Mouse (Mus musculus) forebrain, embryonic 13.5 days (tissue): ENCODE results near the gene Zmiz1. TPM values are rescaled to one million over a fixed set of nuclear protein-coding genes. Genes with fewer than 3 reads are reported as not detected.

Source experiments
- ATAC-seq: fragments of 200-750 bp; cut with Nextera tagmentation; 2 replicates; pipeline ENCODE4 v1.8.0; 2017
- H3K27ac ChIP-seq: fragments of 300-500 bp; sonication (generic); 2 replicates; pipeline ENCODE4 v1.5.1; 2015; ENCODE audit warnings: inconsistent platforms, mild to moderate bottlenecking, moderate library complexity
- H3K27me3 ChIP-seq: fragments of 300-500 bp; sonication (generic); 2 replicates; pipeline ENCODE4 v1.6.1; 2015; ENCODE audit warnings: mild to moderate bottlenecking, inconsistent platforms
- H3K36me3 ChIP-seq: fragments of 300-500 bp; sonication (generic); 2 replicates; pipeline ENCODE4 v1.6.1; 2015; ENCODE audit warnings: mild to moderate bottlenecking, inconsistent platforms; ENCODE audit not compliant: poor library complexity, severe bottlenecking
- H3K4me1 ChIP-seq: fragments of 300-500 bp; sonication (generic); 2 replicates; pipeline ENCODE4 v1.6.1; 2015; ENCODE audit warnings: inconsistent platforms
- H3K4me2 ChIP-seq: fragments of 300-500 bp; sonication (generic); 2 replicates; pipeline ENCODE4 v1.6.1; 2015; ENCODE audit warnings: inconsistent platforms, mild to moderate bottlenecking, moderate library complexity
- H3K4me3 ChIP-seq: fragments of 300-500 bp; sonication (generic); 2 replicates; pipeline ENCODE4 v1.5.1; 2015; ENCODE audit warnings: mild to moderate bottlenecking, inconsistent platforms
- H3K9ac ChIP-seq: fragments of 300-500 bp; sonication (generic); 2 replicates; pipeline ENCODE4 v1.6.1; 2015; ENCODE audit warnings: mild to moderate bottlenecking, inconsistent platforms
- H3K9me3 ChIP-seq: fragments of 300-500 bp; sonication (generic); replicated peaks from 2 replicates; pipeline ENCODE4 v1.6.1; 2016; ENCODE audit warnings: inconsistent platforms
- WGBS: fragments of 180-500 bp; shearing (Covaris S2); methylation state at CpG from one replicate; pipeline ENCODE4 v1.1.7; 2015; 5-methylcytosine and 5-hydroxymethylcytosine counted together
- polyA plus RNA-seq: library from polyadenylated mRNA; unstranded; fragments of >200 nt; fragmentation: Nextera tagmentation; extraction: Ambion mirVana; gene quantifications from 2 replicates; pipeline ENCODE4 v1.2.1, GENCODE M21; 2015

Gene Zmiz1
- polyA plus RNA-seq, 1 experiment from 2014 or later, result 57.2 TPM

DNA sequence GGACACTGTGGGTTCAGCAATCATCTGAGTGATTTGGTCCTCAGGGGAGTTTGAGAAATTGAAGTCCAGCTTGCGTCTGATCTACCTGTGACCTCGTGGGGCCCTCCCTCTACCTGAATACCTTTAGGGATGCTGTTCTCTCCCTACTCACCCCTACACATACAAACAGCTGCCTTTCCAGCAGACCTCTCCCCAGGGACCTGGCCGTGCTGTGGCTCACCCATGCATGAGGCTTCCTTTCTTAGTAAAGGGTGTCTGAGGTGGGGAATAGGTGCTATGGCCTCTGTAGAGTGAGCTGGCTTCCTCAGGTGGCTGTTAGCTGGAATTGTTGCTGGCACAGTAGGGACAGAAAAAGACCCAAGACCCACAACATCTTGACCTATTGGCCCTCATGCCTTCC, 40.5 kb downstream of the Zmiz1 start:
- no peaks in the 10 kb centered on the region for H3K9me3 ChIP-seq

DNA sequence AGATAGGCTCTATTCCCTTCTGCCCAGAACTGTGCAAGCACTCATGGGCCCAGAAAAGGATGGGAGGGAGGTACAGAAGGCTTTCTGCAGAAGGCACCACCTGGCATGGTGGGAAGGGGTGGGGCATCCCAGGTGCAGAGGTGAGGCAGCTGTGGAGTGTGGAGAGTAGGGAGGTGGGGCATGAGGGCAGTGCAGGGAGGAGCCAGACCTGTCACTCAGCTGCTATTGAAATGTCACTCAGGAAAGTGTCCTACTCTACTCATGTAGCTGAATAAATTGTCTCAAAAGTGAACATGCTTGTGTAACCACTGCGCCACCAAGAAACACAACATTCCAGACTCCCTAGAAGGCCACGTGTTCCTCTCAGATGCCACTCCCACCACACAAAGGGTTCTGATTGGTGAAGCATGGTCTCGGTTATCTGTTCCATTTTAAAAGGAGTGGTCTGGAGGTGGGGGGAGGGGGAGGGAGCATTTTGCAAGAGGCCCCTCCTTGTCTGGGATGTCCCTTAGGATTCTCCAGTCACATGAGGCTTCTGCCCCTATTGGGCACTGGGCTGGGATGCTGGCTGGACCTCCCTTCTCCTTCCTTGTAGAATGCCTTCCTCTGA, 41.6 kb downstream of the Zmiz1 start:
- Histone ChIP-seq H3K4me1 (peaks cover 68% of the 10 kb centered on the region), H3K27ac (no peak overlapping the region)
- ATAC-seq, result no peak

More for the DNA sequence above, 40.5 kb downstream of the Zmiz1 start:
- H3K4me3 ChIP-seq, result no peak overlapping the region
- H3K9ac ChIP-seq, result no peak overlapping the region
- H3K27me3 ChIP-seq, result no peaks in the 10 kb centered on the region
- WGBS, result 81% methylated on average over 3 of the region's 3 CpGs
- peaks cover 23% of the 10 kb centered on the region for H3K36me3 ChIP-seq
- H3K4me2 ChIP-seq, result no peak overlapping the region
- H3K27ac ChIP-seq, result 0 out of 2 replicates have a peak overlapping the region, but pooled peaks have one; percentile 8
- ATAC-seq, result no peak
- peaks cover 71% of the 10 kb centered on the region for H3K4me1 ChIP-seq

DNA sequence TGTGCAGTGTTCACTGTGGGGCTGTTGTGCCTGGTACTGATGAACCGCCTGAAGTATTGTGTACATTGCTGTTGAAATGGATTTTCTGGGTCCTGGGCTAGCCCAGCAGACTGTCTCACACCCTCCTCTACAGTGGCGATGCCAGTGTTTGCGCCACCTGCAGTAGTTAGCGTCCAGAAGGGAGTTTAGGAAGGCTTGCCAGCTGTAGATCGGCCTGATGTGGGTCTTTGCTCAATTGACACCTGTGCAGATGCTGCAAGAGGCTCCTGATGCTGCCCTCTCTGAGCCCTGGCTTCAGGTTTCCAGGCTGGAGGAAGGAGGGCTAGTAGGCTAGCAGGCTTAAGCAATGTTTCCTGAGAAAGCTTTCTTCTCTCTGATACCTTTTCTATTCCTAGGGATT, 42.5 kb downstream of the Zmiz1 start:
- Histone ChIP-seq H3K9ac (no peak overlapping the region), H3K27me3 (no peaks in the 10 kb centered on the region), H3K4me1 (peaks cover 60% of the 10 kb centered on the region), H3K9me3 (no peaks in the 10 kb centered on the region), H3K36me3 (peaks cover 43% of the 10 kb centered on the region), H3K4me3 (no peak overlapping the region), H3K4me2 (no peak overlapping the region), H3K27ac (peak overlapping the region; percentile 42; the same call in 1 of the 2 replicates)
- ATAC-seq, result no peak
- WGBS, result 80% methylated on average over 5 of the region's 5 CpGs

More for the DNA sequence above, 41.6 kb downstream of the Zmiz1 start:
- no peaks in the 10 kb centered on the region for H3K27me3 ChIP-seq
- no peak overlapping the region for H3K9ac ChIP-seq
- H3K4me2 ChIP-seq, result no peak overlapping the region
- peaks cover 34% of the 10 kb centered on the region for H3K36me3 ChIP-seq
- H3K9me3 ChIP-seq, result no peaks in the 10 kb centered on the region
- no peak overlapping the region for H3K4me3 ChIP-seq
- WGBS, result 66% methylated on average over 3 of the region's 3 CpGs

DNA sequence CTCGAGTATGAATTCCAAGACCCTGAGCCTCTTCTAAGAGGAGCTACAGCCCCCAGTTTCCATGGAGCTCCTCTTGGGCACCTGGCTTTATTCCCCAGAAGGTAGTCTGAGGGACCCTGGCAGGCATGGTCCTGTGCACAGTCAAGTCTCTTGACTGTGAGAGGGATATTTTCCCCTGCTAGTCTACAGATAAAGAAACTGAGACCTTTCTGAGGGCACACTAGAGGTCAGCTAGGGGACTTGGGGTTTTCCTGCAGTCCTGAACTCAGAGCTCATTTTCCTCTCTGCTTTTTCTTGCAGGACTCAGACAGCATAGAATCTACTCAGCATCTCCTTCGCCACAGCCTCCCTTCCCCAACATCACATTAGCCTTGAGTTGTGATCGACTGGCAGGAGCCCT, 43.4 kb downstream of the Zmiz1 start:
- ATAC-seq, result no peak
- WGBS, result 87% methylated on average over 3 of the region's 3 CpGs
- H3K9me3 ChIP-seq, result no peaks in the 10 kb centered on the region
- H3K9ac ChIP-seq, result no peak overlapping the region
- peaks cover 51% of the 10 kb centered on the region for H3K4me1 ChIP-seq
- H3K36me3 ChIP-seq, result peaks cover 52% of the 10 kb centered on the region
- no peak overlapping the region for H3K27ac ChIP-seq
- H3K4me3 ChIP-seq, result no peak overlapping the region
- no peak overlapping the region for H3K4me2 ChIP-seq
- H3K27me3 ChIP-seq, result no peaks in the 10 kb centered on the region

DNA sequence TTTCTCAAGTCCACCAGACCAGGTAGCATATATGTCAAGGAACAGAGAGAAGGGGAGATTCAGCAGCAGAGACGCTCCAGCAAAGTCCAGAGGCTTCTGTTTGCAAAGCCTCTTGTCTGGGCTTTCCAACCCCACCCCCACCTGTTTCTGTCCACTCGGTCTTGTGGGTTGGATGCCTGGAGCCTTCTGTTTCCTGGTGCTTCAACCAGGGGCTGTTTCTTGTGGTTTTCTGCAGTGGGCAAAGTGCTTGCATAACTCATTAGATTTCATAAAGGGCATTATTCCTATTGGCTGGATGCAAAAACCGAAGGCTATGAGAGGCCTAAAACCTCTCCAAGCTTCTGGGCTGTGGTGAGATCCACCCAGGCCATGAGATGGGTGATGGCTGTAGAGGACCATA, 45.3 kb downstream of the Zmiz1 start:
- H3K4me2 ChIP-seq, result no peak overlapping the region
- no peaks in the 10 kb centered on the region for H3K27me3 ChIP-seq
- peaks cover 34% of the 10 kb centered on the region for H3K4me1 ChIP-seq
- no peak overlapping the region for H3K4me3 ChIP-seq
- H3K9me3 ChIP-seq, result no peaks in the 10 kb centered on the region
- no peak overlapping the region for H3K9ac ChIP-seq
- peaks cover 71% of the 10 kb centered on the region for H3K36me3 ChIP-seq
- ATAC-seq, result no peak
- WGBS, result 93% methylated on average over 3 of the region's 3 CpGs
- H3K27ac ChIP-seq, result no peak overlapping the region

DNA sequence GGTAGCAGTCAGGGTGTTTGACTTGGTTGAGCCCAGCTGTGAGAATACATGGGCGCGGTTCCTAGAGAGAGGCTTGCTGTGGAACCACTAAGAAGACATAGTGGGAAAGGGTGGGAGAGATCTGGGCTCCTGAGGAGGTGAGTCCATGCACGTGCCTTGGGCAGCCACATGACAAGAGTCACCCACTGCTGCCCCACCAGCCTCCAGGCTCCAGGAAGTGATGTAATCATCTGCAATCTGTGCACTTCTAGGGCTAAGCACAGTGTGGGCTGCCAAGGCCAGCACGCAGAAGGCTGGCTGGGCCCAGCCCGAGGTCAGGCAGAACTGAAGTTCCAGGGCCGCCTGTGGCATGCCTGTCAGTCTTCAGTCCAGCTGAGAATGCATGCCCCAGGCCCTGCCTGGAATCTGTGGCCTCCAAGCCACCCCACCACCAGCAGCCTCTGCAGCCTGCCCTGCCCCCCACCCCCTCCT, 46.3 kb downstream of the Zmiz1 start:
- H3K36me3 ChIP-seq, result peaks cover 80% of the 10 kb centered on the region
- no peak overlapping the region; the same call in 1 of the 2 replicates for H3K27ac ChIP-seq
- no peak for ATAC-seq
- 85% methylated on average over 6 of the region's 6 CpGs for WGBS
- H3K4me1 ChIP-seq, result peaks cover 34% of the 10 kb centered on the region
- no peak overlapping the region for H3K9ac ChIP-seq
- no peak overlapping the region for H3K4me3 ChIP-seq
- H3K27me3 ChIP-seq, result no peaks in the 10 kb centered on the region
- H3K9me3 ChIP-seq, result no peaks in the 10 kb centered on the region
- no peak overlapping the region for H3K4me2 ChIP-seq

DNA sequence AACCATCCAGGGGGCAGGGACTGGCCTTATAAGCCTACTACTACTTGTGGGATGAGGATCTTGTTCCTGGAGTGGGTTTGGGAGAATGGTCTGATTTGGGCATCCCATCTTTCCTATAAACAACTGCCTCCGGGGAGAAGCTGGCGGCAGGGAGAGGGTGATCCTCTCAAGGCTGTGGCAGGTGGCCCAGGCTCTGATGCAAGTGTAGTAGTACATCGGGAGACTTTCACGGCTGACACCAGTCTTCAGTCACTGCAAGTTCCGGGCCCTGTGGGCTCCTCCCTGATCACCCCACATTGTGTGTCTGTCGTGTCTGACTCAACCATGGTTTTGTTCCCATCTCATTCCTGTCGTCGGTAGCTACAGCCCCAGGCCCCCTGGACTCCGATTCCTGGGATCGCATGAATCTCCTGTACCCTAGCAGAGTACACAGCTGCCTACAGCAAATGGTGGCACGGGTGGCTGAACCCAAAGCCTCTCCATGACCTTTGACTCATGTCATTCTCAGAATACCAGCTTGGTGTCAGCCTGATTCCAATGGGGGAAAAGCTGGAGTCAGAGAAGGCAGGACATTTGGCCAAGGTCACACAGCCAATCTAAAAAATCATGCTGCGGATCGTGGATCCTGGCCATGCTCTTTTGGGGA, 49.2 kb downstream of the Zmiz1 start:
- Histone ChIP-seq H3K36me3 (peaks cover 90% of the 10 kb centered on the region), H3K4me2 (no peak overlapping the region), H3K9me3 (no peaks in the 10 kb centered on the region), H3K27ac (no peak overlapping the region), H3K4me3 (no peak overlapping the region), H3K4me1 (peaks cover 50% of the 10 kb centered on the region), H3K9ac (no peak overlapping the region), H3K27me3 (no peaks in the 10 kb centered on the region)
- no peak for ATAC-seq
- 87% methylated on average over 13 of the region's 13 CpGs for WGBS

DNA sequence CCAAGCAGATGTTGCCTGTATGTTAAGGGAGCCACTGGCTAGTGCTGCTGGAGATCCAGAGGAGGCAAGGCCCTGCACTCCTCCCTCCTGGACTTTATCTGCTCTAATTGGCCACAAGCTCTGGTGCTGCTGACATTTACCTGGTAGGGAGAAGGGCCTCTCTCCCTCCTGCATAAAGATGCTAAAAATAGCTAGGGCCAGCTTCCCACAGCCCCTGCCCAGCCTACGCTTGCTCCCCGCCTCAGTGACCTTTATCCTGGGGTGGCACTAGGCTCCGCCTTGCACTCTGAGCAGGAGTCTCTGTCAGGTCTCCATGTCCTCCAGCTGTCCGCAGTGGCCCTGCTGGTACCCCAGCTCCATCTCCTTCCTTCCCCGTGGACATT, 49.8 kb downstream of the Zmiz1 start:
- H3K27me3 ChIP-seq, result no peaks in the 10 kb centered on the region
- 86% methylated on average over 5 of the region's 5 CpGs for WGBS
- H3K4me1 ChIP-seq, result peaks cover 56% of the 10 kb centered on the region
- no peak for ATAC-seq
- peaks cover 85% of the 10 kb centered on the region for H3K36me3 ChIP-seq
- no peak overlapping the region for H3K4me3 ChIP-seq
- no peak overlapping the region for H3K27ac ChIP-seq
- H3K9ac ChIP-seq, result no peak overlapping the region
- H3K4me2 ChIP-seq, result no peak overlapping the region
- no peaks in the 10 kb centered on the region for H3K9me3 ChIP-seq

DNA sequence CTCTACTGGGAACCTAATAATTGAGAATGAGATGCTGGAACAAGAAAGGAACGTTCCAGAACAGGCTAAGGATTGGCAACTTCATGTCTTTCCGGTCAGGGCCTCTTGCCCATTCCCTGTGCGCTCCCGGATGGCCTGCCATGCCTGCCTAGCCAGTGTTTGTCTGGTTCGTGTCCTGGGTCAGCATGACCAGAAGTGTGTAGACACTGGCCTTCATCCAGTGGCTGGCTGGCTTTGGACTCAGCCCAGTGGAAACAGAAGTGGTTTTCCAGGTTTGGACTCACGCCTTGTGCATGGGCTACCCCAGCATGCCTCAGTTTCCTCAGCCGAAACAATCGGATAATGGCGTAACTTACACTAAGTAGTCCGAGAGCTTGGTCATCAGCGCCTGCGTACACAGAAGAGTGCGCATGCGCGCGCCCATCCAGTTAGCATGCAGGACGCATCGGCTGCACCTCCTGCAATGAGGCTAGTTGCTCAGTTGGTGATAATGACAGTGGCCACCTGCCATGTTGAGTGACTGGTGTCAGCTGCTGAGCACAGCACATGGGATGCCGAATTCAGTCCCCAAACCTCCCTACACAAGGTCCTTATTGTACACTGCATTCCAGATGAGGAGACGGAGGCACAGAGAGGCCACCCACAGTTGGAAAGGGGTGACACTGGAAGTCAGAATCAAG, 50.6 kb downstream of the Zmiz1 start:
- WGBS, result 90% methylated on average over 20 of the region's 20 CpGs
- Histone ChIP-seq H3K4me3 (no peak overlapping the region), H3K27me3 (no peaks in the 10 kb centered on the region), H3K4me2 (no peak overlapping the region), H3K9me3 (no peaks in the 10 kb centered on the region), H3K27ac (0 out of 2 replicates have a peak overlapping the region, but pooled peaks have one; percentile 16), H3K4me1 (peaks cover 62% of the 10 kb centered on the region), H3K36me3 (peaks cover 77% of the 10 kb centered on the region), H3K9ac (no peak overlapping the region)
- no peak for ATAC-seq

DNA sequence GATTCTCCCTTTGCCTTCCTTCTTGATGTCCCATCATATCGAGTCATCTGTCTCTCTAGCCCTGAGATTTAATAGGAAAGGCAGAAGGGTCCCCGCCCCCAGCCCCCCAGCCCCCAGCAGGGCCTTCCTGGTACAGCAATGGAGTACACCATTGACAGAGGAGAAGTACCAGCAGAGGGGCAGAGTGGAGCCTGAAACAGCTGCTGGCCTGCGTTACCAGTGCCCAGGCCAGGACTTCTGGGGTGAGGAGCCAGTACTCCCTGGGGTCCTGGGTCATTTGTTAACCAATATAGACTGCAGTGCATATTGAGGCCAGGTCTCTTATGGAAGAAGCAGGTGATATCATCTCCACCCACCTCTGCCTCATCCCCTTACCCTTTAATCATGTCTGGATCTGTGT, 51.4 kb downstream of the Zmiz1 start:
- no peak overlapping the region for H3K4me2 ChIP-seq
- H3K4me3 ChIP-seq, result no peak overlapping the region
- no peaks in the 10 kb centered on the region for H3K9me3 ChIP-seq
- WGBS, result 89% methylated on average over 3 of the region's 3 CpGs
- peaks cover 63% of the 10 kb centered on the region for H3K4me1 ChIP-seq
- H3K27ac ChIP-seq, result peak overlapping the region; percentile 21; the same call in 1 of the 2 replicates
- ATAC-seq, result no peak
- peaks cover 73% of the 10 kb centered on the region for H3K36me3 ChIP-seq
- no peak overlapping the region for H3K9ac ChIP-seq
- no peaks in the 10 kb centered on the region for H3K27me3 ChIP-seq

DNA sequence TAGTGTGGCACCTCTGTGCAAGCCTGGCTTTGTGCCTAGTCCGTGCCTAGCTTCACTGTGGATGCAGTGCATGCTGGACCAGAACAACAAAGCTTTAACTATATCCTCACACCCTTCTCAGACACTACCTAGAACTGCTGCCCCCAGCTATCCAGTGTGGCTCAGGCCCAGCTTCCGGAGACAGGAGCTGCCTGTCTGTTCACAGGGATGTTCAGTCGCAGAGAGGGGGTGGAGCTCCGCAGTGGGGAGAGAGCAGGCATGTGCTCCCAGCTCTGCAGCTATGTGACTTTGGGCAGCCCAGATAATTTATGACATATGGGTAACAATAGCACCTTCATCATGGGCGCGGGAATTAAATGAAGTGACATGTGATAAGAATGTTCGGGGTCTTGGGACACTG, 52.0 kb downstream of the Zmiz1 start:
- H3K4me1 ChIP-seq, result peaks cover 67% of the 10 kb centered on the region
- no peak overlapping the region for H3K4me3 ChIP-seq
- H3K36me3 ChIP-seq, result peaks cover 67% of the 10 kb centered on the region
- ATAC-seq, result no peak
- H3K9ac ChIP-seq, result no peak overlapping the region
- H3K9me3 ChIP-seq, result no peaks in the 10 kb centered on the region
- 72% methylated on average over 7 of the region's 7 CpGs for whole genome bisulfite sequencing
- peak overlapping the region; percentile 21; the same call in 1 of the 2 replicates for H3K27ac ChIP-seq
- H3K27me3 ChIP-seq, result no peaks in the 10 kb centered on the region
- H3K4me2 ChIP-seq, result no peak overlapping the region

DNA sequence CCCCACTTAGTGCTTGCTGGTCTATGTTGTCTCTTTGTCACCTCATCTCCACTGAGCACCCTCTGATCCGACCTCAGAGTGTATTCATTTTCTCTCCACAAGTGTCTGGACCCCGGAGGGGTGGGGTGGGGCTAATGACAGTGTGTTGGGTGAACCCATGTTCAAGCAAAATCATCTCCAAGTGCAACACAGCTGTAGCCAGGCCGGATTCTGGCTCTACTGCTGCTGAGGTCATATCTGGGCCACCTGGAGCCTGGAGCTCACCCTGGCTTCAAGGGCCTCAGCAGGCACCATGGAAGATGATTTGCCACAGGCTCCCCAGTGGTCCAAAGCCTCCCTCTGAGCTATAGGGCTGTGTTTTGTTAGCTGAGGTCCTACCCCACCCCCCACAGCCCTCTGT, 52.6 kb downstream of the Zmiz1 start:
- no peak for ATAC-seq
- Histone ChIP-seq H3K36me3 (peaks cover 61% of the 10 kb centered on the region), H3K4me3 (no peak overlapping the region), H3K4me2 (no peak overlapping the region), H3K4me1 (peaks cover 73% of the 10 kb centered on the region), H3K27me3 (no peaks in the 10 kb centered on the region), H3K27ac (peak overlapping the region; percentile 75), H3K9ac (no peak overlapping the region), H3K9me3 (no peaks in the 10 kb centered on the region)
- 57% methylated on average over 3 of the region's 3 CpGs for WGBS
